Mouse (Mus musculus) neural tube, embryonic 14.5 days (tissue): ENCODE measurements around the gene Pltp. TPM values are rescaled to one million over a fixed set of nuclear protein-coding genes. Genes with fewer than 3 reads are reported as not detected.

Experiments
- ATAC-seq: fragments of 200-750 bp; cut with Nextera tagmentation; 2 replicates; pipeline ENCODE4 v1.8.0; 2017; ENCODE audit warnings: low read depth, mild to moderate bottlenecking, moderate TSS enrichment, moderate library complexity
- H3K27ac ChIP-seq: fragments of 300-500 bp; sonication (generic); 2 replicates; pipeline ENCODE4 v1.5.1; 2014; ENCODE audit warnings: low read depth, mild to moderate bottlenecking, control low read depth, low read length, moderate library complexity, mixed read lengths
- H3K27me3 ChIP-seq: fragments of 300-500 bp; sonication (generic); 2 replicates; pipeline ENCODE4 v1.6.1; 2014; ENCODE audit warnings: low read length; ENCODE audit not compliant: control insufficient read depth, insufficient read depth
- H3K36me3 ChIP-seq: fragments of 300-500 bp; sonication (generic); 2 replicates; pipeline ENCODE4 v1.6.1; 2014; ENCODE audit warnings: low read length, mixed read lengths; ENCODE audit not compliant: control insufficient read depth, insufficient read depth
- H3K4me1 ChIP-seq: fragments of 300-500 bp; sonication (generic); 2 replicates; pipeline ENCODE4 v1.6.1; 2014; ENCODE audit warnings: low read length; ENCODE audit not compliant: control insufficient read depth, insufficient read depth
- H3K4me2 ChIP-seq: fragments of 300-500 bp; sonication (generic); 2 replicates; pipeline ENCODE4 v1.6.1; 2014; ENCODE audit warnings: mild to moderate bottlenecking, low read depth, low read length, control low read depth
- H3K4me3 ChIP-seq: fragments of 300-500 bp; sonication (generic); 2 replicates; pipeline ENCODE4 v1.5.1; 2014; ENCODE audit warnings: low read depth, low read length, control low read depth, mixed read lengths
- H3K9ac ChIP-seq: fragments of 300-500 bp; sonication (generic); replicated peaks from 2 replicates; pipeline ENCODE4 v1.6.1; 2014; ENCODE audit warnings: low read depth, mild to moderate bottlenecking, control low read depth, low read length, mixed read lengths
- H3K9me3 ChIP-seq: fragments of 300-500 bp; sonication (generic); 2 replicates; pipeline ENCODE4 v1.6.1; 2016; ENCODE audit warnings: low read length; ENCODE audit not compliant: control insufficient read depth
- WGBS: fragments of 180-500 bp; shearing (Covaris S2); extraction: QIAGEN DNeasy Blood & Tissue Kit; methylation state at CpG from one replicate; pipeline ENCODE4 v1.1.7; 2014; 5-methylcytosine and 5-hydroxymethylcytosine counted together
- polyA plus RNA-seq: library from polyadenylated mRNA; unstranded; fragments of >200 nt; fragmentation: Nextera tagmentation; extraction: Ambion mirVana; gene quantifications from 2 replicates; pipeline ENCODE4 v1.2.1, GENCODE M21; 2014

Gene Pltp
- 59.0 and 136 TPM in 2 replicates for polyA plus RNA-seq

DNA sequence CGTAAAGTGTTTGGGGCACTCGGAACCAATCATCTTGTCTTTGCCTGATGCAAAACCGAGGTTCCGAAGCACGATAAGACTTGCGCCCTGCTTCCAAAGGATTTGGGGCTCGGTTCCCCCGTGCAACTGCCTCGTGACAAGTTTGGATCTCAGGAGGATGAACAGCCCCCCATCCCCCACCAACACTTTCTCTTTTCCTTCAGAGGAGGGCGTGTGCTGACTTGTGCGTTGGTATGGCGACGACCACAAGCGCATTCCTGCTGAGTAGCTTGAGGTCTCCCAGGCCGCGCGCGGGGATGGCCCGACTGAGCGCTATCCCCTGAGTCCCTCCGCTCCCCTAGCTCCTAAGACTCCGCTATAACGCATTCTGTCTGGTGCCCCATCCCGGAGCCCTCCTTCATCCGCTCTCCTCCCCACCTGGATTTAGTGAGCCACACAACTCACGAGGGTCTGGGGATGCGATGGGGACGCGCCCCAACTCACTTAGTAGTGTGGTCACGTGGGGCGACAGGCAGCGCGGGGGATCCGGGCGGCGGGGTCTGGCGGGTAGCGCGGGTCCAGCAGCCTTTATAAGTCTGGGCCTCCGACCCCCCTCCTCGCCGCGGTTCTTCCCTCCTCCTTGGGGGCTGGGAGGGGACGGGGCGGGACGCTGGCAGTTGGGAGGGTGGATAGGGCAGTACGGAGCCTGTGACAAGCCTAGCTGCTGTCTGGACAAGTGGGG, at the start of gene Pltp:
Gene Pltp, minus strand, starts transcription at position 611 of the 721 bp plus-strand sequence.
- peaks cover 15% of the 10 kb centered on the region; the same call in 1 of the 2 replicates for H3K4me1 ChIP-seq
- peak within 1 kb of the TSS; percentile 89 for H3K4me2 ChIP-seq
- H3K27me3 ChIP-seq: peaks cover 3% of the 10 kb centered on the region; the same call in 1 of the 2 replicates
- H3K4me3 ChIP-seq: peak within 1 kb of the TSS; percentile 39
- H3K36me3 ChIP-seq: no peaks in the 10 kb centered on the region
- under 1% methylated on average over 47 of the region's 47 CpGs for whole genome bisulfite sequencing
- no peaks in the 10 kb centered on the region for H3K9me3 ChIP-seq
- ATAC-seq: peak; percentile 77
- peak within 1 kb of the TSS; percentile 22; the same call in 1 of the 2 replicates for H3K27ac ChIP-seq
- peak within 1 kb of the TSS; percentile 17; the same call in 1 of the 2 replicates for H3K9ac ChIP-seq

- H3K9ac ChIP-seq: no peak overlapping the region
- H3K4me1 ChIP-seq: peaks cover 13% of the 10 kb centered on the region
- H3K27me3 ChIP-seq: no peaks in the 10 kb centered on the region
- over 99% methylated on average over 4 of the region's 4 CpGs for WGBS
- H3K27ac ChIP-seq: no peak overlapping the region
- no peaks in the 10 kb centered on the region for H3K9me3 ChIP-seq
- peaks cover 73% of the 10 kb centered on the region for H3K36me3 ChIP-seq
- H3K4me3 ChIP-seq: no peak overlapping the region
- no peak for ATAC-seq
- H3K4me2 ChIP-seq: no peak overlapping the region
Observed at GRCm38 (mm10) chr2:164906071-164906470, 48.6 kb upstream of the Pltp start.

- H3K9ac ChIP-seq: no peak overlapping the region
- H3K4me2 ChIP-seq: no peak overlapping the region
- no peaks in the 10 kb centered on the region for H3K4me1 ChIP-seq
- peaks cover 90% of the 10 kb centered on the region for H3K36me3 ChIP-seq
- H3K9me3 ChIP-seq: no peaks in the 10 kb centered on the region
- H3K27me3 ChIP-seq: no peaks in the 10 kb centered on the region
- no peak for ATAC-seq
- 86% methylated on average over 1 of the region's 1 CpGs for WGBS
- H3K4me3 ChIP-seq: no peak overlapping the region
- no peak overlapping the region for H3K27ac ChIP-seq
Observed at GRCm38 (mm10) chr2:164903496-164903895, 46.0 kb upstream of the Pltp start.

DNA sequence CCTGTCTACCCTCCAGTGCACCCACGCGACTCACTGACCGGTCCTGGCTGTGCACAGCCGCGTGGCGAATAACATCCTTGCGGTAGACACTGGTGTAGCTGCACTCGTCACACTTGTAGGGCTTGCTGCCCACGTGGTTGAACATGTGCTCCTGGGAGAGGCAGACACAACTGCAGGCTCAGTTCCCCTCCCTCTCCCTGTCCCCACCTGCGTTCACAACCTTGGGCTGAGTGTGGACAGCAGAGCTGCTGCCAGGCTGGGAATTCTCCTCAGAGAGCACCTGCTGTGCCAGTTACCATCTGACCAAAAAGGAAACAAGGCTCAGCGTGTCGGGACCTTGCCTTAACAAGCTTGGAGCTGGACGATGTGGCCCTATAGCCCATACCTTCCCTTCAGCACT, 43.9 kb upstream of the Pltp start:
- Histone ChIP-seq H3K9ac (no peak overlapping the region), H3K9me3 (no peaks in the 10 kb centered on the region), H3K27me3 (no peaks in the 10 kb centered on the region), H3K36me3 (peaks cover 89% of the 10 kb centered on the region), H3K4me3 (no peak overlapping the region), H3K27ac (no peak overlapping the region), H3K4me2 (no peak overlapping the region), H3K4me1 (no peaks in the 10 kb centered on the region)
- no peak for ATAC-seq
- 96% methylated on average over 13 of the region's 13 CpGs for WGBS

GRCm38 (mm10) chr2:164899723-164900459, 42.4 kb upstream of the Pltp start:
- Histone ChIP-seq H3K4me1 (no peaks in the 10 kb centered on the region), H3K4me3 (no peak overlapping the region), H3K36me3 (peaks cover 90% of the 10 kb centered on the region), H3K27me3 (no peaks in the 10 kb centered on the region), H3K27ac (no peak overlapping the region), H3K9me3 (no peaks in the 10 kb centered on the region), H3K9ac (no peak overlapping the region), H3K4me2 (no peak overlapping the region)
- no peak for ATAC-seq
- WGBS: 90% methylated on average over 16 of the region's 16 CpGs

DNA sequence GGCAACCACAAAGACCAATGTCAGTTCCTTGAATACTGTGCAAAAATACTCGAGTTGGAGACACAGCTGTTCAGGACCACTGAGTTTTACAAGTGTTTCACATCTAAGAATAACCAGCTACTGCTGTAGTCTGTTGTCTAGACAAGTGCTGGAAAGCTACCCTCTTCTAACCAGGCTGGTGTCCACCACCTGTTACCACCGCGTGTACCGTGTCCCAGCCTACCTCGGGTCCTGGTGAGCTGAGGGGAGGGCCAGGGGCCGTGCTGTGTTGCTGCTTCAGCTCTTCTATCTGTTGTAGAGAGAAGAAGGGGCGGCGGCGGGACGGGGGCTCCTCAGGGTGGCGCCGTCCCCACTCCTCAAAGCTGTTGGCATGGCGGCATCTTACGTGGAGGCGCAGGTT, 41.5 kb upstream of the Pltp start:
- H3K9me3 ChIP-seq: no peaks in the 10 kb centered on the region
- H3K36me3 ChIP-seq: peaks cover 89% of the 10 kb centered on the region
- no peak overlapping the region for H3K9ac ChIP-seq
- 96% methylated on average over 15 of the region's 15 CpGs for WGBS
- H3K27me3 ChIP-seq: no peaks in the 10 kb centered on the region
- no peaks in the 10 kb centered on the region for H3K4me1 ChIP-seq
- H3K4me2 ChIP-seq: no peak overlapping the region
- H3K4me3 ChIP-seq: no peak overlapping the region
- ATAC-seq: no peak
- H3K27ac ChIP-seq: no peak overlapping the region

GRCm38 (mm10) chr2:164898008-164898407, 40.5 kb upstream of the Pltp start:
- Histone ChIP-seq H3K27ac (no peak overlapping the region), H3K27me3 (no peaks in the 10 kb centered on the region), H3K4me1 (no peaks in the 10 kb centered on the region), H3K4me2 (no peak overlapping the region), H3K9me3 (no peaks in the 10 kb centered on the region), H3K4me3 (no peak overlapping the region), H3K9ac (no peak overlapping the region), H3K36me3 (peaks cover 93% of the 10 kb centered on the region)
- WGBS: 96% methylated on average over 7 of the region's 7 CpGs
- ATAC-seq: no peak

DNA sequence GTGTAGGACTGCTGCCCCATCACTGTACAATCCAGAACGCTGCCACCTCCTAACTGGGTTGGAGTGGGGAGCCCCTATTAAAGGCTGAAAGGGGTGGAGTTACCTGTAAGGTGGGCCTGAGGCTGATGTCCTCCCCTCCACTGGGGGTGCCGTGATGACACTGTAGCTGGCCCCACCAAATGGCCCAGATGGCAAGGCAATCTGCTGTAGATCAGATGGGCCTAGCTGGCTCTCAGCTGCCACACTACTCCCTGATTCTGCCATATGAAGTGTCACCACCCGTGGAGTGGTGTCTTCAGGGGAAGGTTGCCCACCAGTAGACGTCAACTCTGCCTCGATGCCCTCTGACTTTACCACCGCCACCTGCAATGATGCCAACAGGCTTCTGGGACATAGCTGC, 38.4 kb upstream of the Pltp start:
- Histone ChIP-seq H3K4me2 (no peak overlapping the region), H3K36me3 (peaks cover 96% of the 10 kb centered on the region), H3K9ac (no peak overlapping the region), H3K4me1 (no peaks in the 10 kb centered on the region), H3K9me3 (no peaks in the 10 kb centered on the region), H3K4me3 (no peak overlapping the region), H3K27me3 (no peaks in the 10 kb centered on the region), H3K27ac (no peak overlapping the region)
- 94% methylated on average over 6 of the region's 6 CpGs for WGBS
- no peak for ATAC-seq

DNA sequence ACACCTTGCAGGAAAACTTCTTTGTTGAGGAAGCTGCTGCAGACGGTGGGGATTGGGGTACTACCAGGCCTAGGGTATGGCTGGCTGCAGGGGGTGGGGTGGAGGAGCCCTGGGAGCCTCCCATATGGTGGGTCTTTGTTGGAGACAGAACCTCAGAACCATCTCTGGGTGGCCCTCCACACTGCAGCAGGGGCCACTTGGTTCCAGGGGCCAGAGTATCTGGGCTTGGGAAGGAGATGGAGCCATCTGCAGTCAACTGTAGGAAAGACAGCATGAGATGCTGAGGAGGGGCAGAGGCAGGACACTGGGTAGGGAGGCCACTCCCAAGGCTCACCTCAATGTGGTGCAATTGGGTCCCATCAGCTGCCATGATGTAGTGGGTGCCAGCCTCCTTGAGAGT, 37.1 kb upstream of the Pltp start:
- WGBS: 64% methylated on average over 1 of the region's 1 CpGs
- no peak for ATAC-seq
- H3K36me3 ChIP-seq: peaks cover 96% of the 10 kb centered on the region
- no peak overlapping the region for H3K9ac ChIP-seq
- no peak overlapping the region for H3K4me3 ChIP-seq
- no peaks in the 10 kb centered on the region for H3K9me3 ChIP-seq
- H3K27ac ChIP-seq: no peak overlapping the region
- no peak overlapping the region for H3K4me2 ChIP-seq
- no peaks in the 10 kb centered on the region for H3K27me3 ChIP-seq
- no peaks in the 10 kb centered on the region for H3K4me1 ChIP-seq
